Mouse (Mus musculus): ENCODE measurements around the gene Ampd1.

DNA sequence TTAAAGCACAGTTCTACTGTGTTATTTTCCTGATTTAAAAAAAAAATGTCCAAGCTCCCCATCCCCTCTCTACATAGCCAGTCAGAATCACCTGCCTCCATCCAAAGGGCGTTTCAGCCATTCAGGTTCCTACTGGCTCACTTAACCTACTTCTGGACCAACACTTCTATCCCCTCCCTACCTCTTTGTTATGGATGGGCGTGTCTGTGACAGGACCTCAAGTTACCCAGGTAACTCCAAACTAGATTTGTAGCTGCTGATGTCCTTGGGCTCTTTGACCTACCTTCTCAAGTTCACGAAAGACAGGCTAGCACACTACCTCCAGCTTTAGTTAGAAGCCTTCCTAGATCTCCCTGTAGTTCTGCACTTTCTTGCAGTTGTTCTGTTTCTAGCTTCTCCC is 12.2 kb downstream of the Ampd1 start:
- TF ChIP-seq MAFK (IDR thresholded peaks at IDR 0.05; ENCODE audit: insufficient read depth, low read depth, low read length) = no peak
- TF ChIP-seq CHD2 (IDR thresholded peaks at IDR 0.05; ENCODE audit: low read depth, low read length) = no peak
- TF ChIP-seq HCFC1 (IDR thresholded peaks at IDR 0.05; ENCODE audit: borderline replicate concordance, insufficient read depth, low read length) = no peak
